Mouse (Mus musculus) CH12F3 (cell line): ENCODE measurements around the gene Syt12.

ENCODE experiments used
- in situ Hi-C: fragments of 300-500 bp; cut with MboI; formaldehyde crosslinking; loops from 2 replicates; pipeline ENCODE4 v1.14.3; 2020; ENCODE audit warnings: low sequenced_read_pairs

Syt12 gene

GRCm38 (mm10) chr19:4477345-4478189 lies at the start of gene Syt12:
Syt12 (minus strand) TSS chr19:4477447.
- in situ Hi-C loops: no loop called here

GRCm38 (mm10) chr19:4521426-4522050 lies 44.3 kb upstream of the Syt12 start:
- in situ Hi-C loops: no loop called here

GRCm38 (mm10) chr19:4517483-4517882 lies 40.2 kb upstream of the Syt12 start:
- in situ Hi-C loops: no loop called here

- in situ Hi-C loops: no loop called here
Measured at GRCm38 (mm10) chr19:4516288-4516687, 39.0 kb upstream of the Syt12 start.

GRCm38 (mm10) chr19:4515746-4516145 lies 38.5 kb upstream of the Syt12 start:
- in situ Hi-C loops: no loop called here

GRCm38 (mm10) chr19:4513236-4513858 lies 36.1 kb upstream of the Syt12 start:
- in situ Hi-C loops: no loop called here

- in situ Hi-C loops: no loop called here
Measured at GRCm38 (mm10) chr19:4511116-4511841, 34.0 kb upstream of the Syt12 start.

- in situ Hi-C loops: no loop called here
Measured at GRCm38 (mm10) chr19:4509986-4510963, 33.0 kb upstream of the Syt12 start, which contains the start of gene Pcx. Pcx (plus strand) TSS chr19:4510472.

- in situ Hi-C loops: no loop called here
Measured at GRCm38 (mm10) chr19:4507746-4508145, 30.5 kb upstream of the Syt12 start.

- in situ Hi-C loops: no loop called here
Measured at GRCm38 (mm10) chr19:4504830-4505229, 27.6 kb upstream of the Syt12 start.

GRCm38 (mm10) chr19:4502701-4503100 lies 25.5 kb upstream of the Syt12 start:
- in situ Hi-C loops: no loop called here

GRCm38 (mm10) chr19:4498062-4498933 lies 21.1 kb upstream of the Syt12 start, which contains the start of gene 2010003K11Rik:
2010003K11Rik (minus strand) TSS chr19:4498583.
- in situ Hi-C loops: loop anchor here (10.0 kb wide), 1 partner anchor 247 kb away; no protein-coding TSS in a partner anchor

GRCm38 (mm10) chr19:4497263-4497973 lies 20.2 kb upstream of the Syt12 start:
- in situ Hi-C loops: loop anchor here (10.0 kb wide), 1 partner anchor 247 kb away; no protein-coding TSS in a partner anchor

- in situ Hi-C loops: loop anchor here (10.0 kb wide), 1 partner anchor 248 kb away; no protein-coding TSS in a partner anchor
Measured at GRCm38 (mm10) chr19:4496535-4497262, 19.5 kb upstream of the Syt12 start.

GRCm38 (mm10) chr19:4495814-4496213 lies 18.6 kb upstream of the Syt12 start:
- in situ Hi-C loops: loop anchor here (10.0 kb wide), 1 partner anchor 249 kb away; no protein-coding TSS in a partner anchor

- in situ Hi-C loops: loop anchor here (10.0 kb wide), 1 partner anchor 250 kb away; no protein-coding TSS in a partner anchor
Measured at GRCm38 (mm10) chr19:4494707-4495106, 17.5 kb upstream of the Syt12 start.
